Mouse (Mus musculus) embryonic fibroblast, embryonic 13.5 days (primary cell): ENCODE measurements around the gene P4ha3.

Source experiments
- CTCF ChIP-seq: IDR thresholded peaks from 2 replicates; pipeline ENCODE4 v1.5.1; 2011; ENCODE audit warnings: mild to moderate bottlenecking, control low read depth, low read length, moderate library complexity, borderline replicate concordance; ENCODE audit not compliant: insufficient read depth
- POLR2A ChIP-seq: IDR thresholded peaks from 2 replicates; pipeline ENCODE4 v1.6.1; 2011; ENCODE audit warnings: low read depth, mild to moderate bottlenecking, control low read depth, low read length, moderate library complexity

GRCm38 (mm10) chr7:100274507-100274906 is 10.8 kb upstream of the P4ha3 start:
- TF ChIP-seq CTCF (no peak), POLR2A (no peak)
